Mouse (Mus musculus): ENCODE measurements at regions not wholly inside any gene's neighbourhood (a gene's known extent, or its start where the extent isn't known, plus 50 kb on each side); places are given as distances from the start of the nearest gene placed in this dataset.

DNA sequence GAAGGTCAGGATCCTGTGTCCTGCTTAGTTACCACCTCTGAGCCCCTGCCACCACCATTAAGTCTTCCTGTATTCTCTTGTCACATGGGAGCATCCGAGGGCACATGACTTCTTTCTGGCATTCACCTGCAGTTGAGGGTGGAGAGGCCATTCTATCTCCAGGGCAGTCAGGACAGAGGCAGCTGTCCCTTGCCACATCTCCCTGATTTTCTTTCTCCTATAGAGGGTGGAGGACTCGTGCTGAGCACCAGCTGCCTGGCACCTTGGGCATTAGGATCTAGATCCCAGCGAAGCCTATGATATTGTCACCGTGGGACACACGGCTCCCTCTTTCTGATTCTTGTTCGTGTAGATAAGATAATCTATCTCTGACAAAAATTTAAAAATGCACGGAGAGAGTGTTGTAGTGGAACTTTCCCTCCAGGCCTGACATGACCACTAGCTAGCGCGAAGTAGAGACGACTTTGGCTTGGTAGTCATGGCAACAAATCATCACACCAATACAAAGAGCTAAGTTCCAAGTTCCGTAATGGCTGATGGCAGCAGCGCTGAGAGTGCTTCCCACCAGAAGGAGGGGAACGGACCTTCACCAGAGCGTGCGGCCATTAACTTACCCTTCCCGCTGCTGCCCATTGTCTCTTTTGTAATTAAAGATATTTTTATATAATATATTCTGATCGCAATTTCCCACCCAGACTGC is 137.7 kb downstream of the Ipmk start:
- DNase-seq: no peak

DNA sequence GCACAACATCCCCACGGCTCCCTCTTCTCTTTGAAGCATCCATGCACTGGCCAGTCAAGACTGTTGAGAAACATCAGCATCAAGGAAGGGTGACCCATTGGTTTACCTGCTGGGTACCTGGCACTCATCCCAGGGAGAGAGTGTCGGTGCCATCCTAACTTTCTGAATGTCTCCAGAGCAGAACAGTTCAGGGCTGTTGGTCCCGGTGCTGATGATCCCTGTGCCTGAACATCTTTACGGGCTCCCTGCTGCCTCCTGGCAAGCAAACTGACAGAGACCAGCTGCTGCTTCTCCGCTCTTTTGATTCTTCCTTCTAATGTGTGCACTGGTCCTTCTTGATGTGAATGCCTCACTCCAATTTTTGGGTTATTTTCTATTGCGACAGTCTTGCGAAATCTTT is 142.2 kb downstream of the Ipmk start:
- DNase-seq: no peak

DNA sequence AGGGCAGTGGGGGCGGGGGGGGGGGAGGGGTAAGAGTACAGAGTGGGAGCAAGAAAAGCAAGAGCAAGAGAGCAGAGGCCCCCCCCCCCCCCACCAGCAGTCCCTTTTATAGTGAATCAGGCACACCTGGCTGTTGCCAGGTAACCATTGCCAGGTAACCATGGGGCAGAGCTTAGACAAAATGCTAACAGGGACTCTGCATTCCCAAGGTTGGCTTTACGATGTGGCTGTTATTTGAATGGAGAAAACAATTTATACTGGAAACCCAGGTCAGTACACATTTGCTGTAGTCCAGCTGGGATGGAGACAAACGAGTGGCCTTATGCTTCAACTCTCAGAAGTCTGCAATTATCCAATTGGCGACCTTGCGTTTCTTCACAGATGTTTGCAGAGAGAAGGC is 154.5 kb downstream of the Ipmk start:
- DNase-seq: no peak

DNA sequence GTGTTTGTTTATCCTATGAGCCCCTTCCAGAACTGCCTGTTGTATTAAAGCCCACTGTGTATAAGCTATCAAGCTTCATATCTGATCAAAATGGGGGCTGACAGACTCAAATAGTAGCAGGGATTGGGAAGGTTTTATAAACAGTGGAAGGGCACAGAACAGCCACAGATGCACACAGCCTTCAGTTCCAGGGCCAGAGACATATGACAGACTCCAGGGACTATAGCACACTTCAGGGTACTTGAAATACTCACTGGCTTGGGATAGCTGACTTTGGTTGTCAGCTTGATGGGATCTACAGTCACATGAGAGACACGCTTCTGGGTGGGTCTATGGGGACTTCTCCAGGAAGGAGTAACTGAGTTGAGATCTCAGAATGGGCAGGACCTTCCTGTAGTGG is 156.7 kb downstream of the Ipmk start:
- DNase-seq: no peak

DNA sequence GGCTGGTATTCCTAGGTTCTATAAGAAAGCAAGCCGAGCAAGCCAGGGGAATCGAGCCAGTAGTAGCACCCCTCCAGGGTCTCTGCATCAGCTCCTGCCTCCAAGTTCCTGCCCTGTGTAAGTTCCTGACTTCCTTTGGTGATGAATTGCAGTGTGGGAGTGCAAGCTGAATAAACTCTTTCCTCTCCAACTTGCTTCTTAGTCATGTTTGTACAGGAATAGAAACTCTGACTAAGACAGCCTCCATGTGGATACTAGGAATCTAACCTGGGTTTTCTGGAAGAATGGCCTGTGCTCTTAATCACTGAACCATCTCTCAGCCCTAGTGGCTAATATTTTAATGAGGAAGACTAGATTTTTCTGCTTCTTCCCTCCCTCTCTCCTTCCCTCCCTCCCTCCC is 177.7 kb downstream of the Ipmk start:
- DNase-seq: no peak

DNA sequence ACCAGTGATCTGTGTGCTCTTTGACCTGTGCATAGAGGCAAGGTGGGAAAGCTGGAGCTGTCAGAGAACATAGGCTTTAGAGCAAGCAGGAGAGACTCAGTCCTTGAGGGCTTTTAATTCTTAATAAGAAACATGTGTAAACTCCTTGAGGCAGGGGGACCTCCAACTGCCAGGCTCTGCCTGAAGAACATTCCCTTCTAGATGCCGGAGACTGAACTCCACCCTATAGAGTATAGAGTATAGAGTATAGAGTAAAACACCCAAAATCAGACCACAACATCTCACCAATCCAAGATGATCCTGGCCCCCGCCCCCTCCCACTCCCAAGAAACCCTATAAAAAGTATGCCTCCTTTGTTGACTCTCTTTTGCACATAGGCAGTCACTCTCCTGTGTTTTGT is 186.2 kb downstream of the Ipmk start:
- DNase-seq: no peak

DNA sequence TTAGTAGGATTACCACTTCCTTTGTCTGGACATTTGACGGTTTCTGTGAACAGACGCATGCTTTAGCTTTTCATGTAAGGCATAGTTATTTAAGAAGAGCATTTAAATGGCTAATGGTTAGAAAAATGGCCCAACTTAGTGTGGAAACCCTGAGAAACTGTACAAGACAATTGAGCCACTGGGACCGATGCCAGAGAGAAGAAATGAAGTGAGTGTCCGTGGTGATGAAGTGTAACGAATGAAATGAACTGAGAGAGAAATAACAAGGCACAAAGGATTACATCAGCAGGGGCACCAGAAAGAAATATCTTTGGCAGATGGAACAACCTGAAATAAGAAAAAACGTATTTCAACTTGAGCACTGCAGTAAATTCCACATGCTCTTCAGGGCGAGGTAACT is 197.9 kb downstream of the Ipmk start:
- DNase-seq: no peak

DNA sequence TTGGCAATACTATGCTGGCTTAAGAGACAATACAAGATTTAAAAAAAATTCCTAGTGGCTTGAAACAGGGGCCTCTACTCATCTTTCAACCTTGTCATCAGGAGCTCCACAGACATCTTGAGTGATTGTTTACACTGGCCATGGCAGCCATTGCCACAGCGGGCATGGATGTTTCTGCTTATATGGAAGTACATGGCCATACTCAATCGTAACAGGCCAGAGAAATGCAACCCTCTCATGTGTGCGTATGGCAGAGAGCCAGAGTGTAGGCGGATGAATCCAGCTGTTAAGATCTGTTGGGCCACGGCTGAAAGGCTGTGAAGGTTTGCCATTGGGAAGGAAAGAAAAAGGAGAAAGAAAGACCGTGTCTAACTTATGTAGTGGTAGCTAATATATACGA is 198.9 kb downstream of the Ipmk start:
- DNase-seq: no peak

DNA sequence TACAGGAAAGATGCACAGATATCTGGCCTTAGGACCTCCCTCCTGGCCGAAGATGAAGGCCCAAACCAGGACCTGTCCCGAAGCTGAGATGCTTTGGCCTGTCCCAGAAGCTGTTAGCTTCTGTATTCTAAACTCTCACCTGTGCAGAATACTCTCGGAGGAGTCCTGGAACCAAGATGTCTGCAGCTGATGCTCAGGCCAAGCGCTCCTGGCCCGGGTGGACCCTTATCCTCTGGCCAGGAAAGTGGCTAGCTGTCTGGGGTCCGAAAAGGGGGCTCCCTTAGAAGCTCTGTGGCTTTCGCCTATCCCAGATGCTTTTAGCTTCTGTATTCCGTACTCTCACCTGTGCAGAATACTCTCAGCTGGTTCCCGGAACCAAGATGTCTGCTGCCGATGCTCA is 236.2 kb downstream of the Ipmk start:
- DNase-seq: no peak

DNA sequence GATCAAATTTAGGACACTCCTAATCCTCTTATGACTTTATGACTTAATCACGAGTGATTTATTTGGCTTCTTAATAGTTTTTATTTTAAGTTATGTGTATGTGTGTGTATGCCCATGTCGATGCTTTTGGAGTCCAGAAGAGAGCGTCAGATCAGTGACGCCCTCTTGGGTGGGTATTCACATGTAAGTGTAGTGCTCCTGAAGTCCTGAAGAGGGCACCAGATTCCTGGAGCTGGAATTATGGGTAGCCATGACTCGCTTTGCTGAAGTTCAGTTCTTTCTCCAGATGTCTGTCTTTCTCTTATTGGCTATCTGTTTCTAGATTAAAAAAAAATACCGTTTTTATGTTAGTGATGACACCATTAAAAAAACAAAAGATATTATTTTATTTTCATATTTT is 251.0 kb downstream of the Ipmk start:
- no peak for DNase-seq

DNA sequence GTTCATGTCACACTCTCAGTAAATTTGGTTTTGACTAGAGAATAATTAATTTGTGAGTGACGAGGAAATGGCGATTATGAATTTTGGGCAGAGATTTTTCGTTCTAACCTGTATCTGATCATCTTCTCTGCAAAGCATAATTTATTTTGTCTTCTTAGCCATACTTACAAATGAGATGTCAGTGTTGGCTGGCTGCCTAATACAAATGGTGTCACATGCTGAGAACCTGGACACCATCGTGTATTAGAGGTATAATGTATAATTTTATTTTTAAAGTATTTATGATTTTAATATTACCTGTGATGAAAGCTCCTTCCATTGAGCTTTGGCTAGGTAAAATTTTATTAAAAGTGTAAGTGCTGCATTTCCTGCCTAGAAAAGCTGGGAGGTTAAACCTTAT is 266.2 kb downstream of the Ipmk start:
- no peak for DNase-seq

DNA sequence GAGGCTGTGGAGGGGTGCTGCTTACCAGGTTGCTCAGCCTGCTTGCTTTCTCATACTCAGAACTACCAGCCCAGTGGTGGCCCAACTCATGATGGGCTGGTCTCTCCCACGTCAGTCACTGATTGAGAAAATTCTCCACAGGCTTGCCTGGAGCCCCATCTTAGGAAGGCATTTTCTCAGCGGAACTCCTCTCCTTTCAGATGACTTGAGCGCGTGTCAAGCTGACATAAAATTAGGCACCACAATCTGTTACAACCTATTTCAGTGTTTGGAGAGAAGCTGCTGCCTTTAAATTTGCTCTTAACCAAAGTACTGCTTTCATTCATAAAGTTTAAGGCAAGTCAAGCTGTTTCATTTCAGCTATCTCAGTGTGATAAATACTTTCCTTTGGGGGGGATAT is 269.6 kb downstream of the Ipmk start:
- no peak for DNase-seq

DNA sequence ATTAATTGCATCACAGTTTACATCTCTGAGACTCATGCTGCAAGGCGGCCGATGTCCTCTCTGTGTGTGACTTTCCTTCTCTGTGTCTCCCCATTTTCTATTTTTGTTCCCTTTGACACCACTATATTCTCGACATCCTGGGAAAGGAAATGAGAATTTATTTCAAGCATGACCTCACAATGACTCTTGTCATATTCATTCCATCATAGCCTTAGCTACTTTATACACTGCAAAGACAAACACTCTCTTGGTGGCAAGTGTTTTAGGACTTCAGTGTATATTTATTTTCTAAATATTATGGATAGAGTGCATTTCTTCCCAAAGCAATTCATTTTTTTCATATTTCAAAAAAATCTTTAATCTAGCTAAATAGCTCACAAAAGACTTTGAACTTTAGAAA is 298.5 kb downstream of the Ipmk start:
- DNase-seq: no peak

DNA sequence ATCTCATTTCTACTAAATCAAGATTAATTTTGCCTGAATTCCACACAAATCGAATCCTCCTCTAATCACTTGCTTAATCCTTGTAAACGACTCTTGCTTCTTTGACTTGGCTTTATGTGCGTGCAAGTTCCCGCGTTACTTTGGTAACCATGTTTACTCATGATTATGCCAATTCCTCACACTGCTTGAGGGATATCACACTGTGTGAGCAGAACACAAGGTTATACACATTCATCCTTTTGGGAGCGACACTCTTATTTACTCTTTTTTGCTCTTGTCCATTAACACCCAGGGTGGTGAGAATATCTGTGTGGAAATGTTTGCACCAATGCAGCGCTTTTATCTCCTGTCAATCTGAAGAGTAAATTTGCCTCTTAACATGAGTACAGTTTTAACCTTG is 310.0 kb downstream of the Ipmk start:
- no peak for DNase-seq

DNA sequence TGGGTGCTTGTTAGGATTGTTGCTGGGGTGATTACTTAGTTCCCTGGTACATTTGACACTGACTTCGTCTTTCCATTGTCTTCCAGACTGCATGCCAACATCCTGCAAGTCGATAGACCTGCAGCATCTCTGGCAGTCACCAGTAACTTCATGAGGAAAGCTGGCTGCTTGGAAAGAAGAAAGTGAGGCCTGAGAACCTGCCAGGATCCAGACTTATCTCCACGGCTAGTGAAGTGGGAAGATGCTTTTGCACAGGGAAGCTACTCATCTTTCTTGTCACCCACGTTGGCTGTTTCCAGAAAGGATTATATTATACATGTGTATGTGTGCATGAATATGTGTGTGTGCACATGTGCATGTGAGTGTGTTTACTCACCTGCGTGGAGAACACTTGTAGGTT is 316.0 kb downstream of the Ipmk start:
- DNase-seq: no peak

DNA sequence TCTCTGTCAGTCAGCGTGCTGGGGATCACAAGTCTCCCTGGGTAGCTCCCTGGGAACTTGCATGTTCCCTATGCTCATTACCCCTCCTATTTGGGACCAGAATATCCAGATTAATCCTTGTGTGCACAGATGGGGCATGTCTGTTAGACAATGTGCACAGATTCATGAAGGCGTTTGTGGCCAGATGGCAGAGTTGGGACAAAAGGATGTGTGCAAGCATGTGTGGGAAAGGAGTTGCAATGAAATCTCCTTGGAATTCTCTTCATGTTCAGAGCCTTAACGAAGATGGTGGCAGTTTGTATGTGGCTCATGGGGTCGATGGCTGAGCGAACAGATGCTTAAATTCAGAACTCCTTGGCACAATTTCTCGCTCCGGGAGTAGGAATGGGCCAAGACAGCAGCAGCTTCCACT is 319.6 kb downstream of the Ipmk start:
- no peak for DNase-seq

DNA sequence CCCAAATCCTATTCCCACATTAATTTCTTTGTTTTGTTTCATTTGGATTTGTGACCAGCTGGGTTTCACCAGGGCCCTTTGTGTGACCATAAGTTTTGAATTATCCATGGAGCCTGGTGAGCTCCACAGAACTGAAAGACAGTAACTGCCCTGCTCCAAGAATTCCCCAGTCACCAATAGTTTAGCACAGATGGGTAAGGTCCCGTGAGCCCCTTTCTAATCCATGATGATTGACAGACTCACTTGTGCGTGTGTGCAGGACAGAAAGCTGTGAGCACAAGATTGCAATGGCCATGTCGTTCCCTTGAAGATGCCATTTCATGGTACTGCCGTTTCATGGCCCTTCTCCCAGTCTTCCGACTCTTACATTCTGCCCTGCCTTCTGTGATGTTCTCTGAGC is 331.7 kb downstream of the Ipmk start:
- DNase-seq: no peak

DNA sequence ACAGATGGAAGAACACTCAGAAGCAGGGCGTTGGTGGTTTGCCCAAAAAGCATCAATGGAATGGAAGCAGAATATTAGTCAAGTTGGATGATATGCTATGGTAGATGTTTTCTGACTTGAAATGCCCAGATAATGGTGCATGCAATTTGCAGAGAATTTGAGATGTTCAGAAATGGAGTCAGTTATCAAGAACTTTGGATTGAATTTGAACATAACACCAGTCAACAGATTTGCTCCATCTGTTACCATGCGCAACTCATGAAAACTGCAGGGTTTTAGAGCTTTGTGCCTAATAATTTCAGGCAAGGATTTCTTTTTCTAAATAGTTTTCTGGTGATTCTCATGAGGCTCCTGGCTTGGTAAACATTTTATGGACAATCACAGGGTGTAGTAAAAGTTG is 365.9 kb downstream of the Ipmk start:
- DNase-seq: no peak

DNA sequence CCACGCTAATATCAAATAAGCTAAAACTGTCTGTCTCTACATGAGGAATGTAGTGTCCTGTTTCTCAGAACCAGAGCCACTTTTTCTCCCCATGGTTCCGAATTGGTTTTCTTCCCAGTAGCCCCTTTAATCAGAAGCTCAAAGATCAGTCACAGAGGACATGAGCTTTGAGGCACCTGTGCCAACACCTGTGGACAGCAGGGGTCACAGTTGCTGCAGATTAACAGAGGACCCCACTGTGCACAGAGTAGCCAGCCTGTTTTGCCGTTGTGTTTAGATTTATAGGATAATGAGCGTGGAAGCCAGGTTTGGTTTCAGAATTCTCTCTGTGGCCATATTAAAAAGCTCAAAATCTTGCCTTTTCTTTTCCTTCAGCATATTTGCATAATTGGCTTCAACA is 380.2 kb downstream of the Ipmk start:
- DNase-seq: no peak

DNA sequence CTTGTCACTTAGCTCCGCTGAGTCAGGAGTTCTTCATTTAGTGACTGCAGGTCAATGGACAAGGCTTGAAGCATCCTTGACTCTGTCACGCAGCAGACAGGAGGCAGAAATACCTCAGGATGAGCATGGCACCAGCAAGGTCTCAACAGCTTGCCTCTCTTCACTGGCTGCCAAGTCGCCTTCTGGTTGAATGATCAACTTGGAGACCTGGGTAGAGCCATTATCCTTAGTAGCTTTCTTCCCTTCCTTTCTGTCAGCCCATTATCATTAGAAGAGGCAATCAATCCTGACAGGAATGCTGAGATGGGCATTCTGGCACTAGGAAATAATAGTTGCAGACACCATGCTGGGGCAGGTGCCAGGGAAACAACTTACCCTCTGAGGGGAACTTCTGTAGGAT is 386.3 kb downstream of the Ipmk start:
- DNase-seq: no peak

DNA sequence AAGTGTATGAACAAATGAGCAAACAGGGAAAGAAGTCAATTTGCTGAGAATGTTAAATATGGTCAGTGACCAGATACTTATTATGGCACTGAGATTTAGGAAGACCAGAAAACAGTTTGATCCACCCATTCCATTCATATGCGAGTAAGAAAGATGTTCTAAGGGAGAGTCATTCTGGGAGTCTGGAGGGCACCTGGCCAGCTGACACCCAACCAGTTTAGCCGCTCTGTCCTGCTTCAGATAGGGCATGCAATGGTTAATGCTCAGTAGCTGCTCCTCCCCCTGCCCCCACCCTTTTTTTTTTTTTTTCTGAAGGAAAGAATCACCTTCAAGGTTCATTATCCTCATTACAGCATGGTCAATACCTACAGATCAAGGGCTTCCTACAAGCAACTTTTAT is 386.9 kb downstream of the Ipmk start:
- DNase-seq: no peak

DNA sequence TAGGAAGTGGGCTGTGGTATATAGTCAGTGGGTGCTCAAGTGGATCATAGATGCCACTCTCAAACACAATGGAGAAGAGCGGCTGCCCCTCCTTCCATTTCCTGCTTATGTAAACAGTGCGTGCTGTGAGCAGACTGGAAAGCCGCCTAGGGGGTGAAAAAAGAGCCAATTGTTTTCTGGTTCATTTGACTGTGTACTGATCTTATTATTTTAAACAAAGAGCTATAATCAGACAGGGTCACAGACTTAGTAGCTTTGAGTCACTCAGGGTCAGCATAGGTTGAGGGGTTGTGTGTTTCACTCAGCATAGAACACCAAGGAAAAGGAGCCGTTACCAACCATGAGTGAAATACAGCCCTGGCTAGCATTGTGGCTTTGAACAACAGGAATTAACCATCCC is 390.7 kb downstream of the Ipmk start:
- no peak for DNase-seq

DNA sequence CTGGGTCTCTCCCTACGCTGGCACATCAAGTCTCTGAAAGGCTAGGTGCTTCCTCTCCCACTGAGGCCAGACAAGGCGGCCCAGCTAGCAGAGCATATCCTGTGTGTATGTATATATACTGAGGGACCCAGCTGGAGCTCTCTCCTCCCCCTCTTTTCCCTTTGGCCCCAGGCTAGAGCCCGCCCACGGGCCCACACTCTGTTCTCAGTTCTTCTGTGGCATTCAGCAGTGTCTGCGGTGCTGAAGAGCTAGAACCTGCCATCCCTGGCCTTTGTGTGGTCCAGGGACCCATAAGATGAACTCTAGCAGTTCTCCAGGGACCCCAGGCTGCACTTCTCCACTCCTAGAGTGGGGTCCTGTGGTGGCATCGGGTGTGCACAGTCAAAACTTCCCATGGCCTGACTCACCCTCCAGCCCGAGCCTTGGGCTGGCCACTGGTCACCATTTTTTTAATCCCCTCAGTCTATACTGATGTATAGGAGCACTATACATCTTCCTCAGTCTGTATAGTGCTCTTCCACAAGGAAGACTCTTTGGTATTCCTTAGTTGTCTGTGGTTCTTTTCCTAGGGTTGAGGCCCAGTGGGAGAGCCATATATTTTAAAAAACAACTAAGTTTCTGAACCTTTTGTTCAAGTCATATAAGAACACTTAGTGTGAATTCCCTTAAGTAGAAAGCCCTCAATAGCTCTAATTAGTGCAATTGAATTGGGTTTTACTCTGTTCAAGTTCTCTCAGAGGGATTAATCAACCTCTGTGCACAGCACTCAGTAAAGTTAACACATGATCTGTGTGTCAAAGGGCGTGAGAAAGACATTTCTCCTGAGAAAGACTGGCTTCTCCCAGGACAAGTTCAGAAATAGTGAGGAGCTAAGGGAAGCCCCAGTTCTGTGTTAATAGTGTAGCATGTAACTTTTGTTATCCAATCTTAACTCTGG is 401.3 kb downstream of the Ipmk start:
- DNase-seq: no peak

DNA sequence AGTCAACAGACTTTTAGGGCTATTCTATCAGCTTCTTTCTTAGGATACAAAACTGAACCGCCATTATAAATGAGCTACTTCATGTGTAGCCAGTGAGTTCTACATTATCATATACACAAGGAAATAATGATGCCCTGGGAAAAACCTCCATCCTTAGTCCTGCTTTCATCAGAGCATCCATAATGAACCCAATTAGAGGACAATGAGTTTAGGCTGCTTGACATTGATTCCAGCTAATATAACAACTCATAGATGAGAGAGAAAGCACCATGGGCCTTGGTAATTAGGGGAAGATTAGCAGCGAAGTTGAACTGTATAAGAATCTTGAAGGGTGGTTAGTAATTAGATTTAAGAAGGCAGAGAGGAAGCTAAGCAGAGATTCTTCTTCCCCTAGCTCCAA is 405.7 kb downstream of the Ipmk start:
- no peak for DNase-seq

Data from adrenal gland, adult 2 months (tissue).